Mouse (Mus musculus) embryonic fibroblast, embryonic 13.5 days (primary cell): ENCODE data around the gene Mtus2.

Experiments
- CTCF ChIP-seq: IDR thresholded peaks from 2 replicates; pipeline ENCODE4 v1.5.1; 2011; ENCODE audit warnings: mild to moderate bottlenecking, control low read depth, low read length, moderate library complexity, borderline replicate concordance; ENCODE audit not compliant: insufficient read depth
- POLR2A ChIP-seq: IDR thresholded peaks from 2 replicates; pipeline ENCODE4 v1.6.1; 2011; ENCODE audit warnings: low read depth, mild to moderate bottlenecking, control low read depth, low read length, moderate library complexity

DNA sequence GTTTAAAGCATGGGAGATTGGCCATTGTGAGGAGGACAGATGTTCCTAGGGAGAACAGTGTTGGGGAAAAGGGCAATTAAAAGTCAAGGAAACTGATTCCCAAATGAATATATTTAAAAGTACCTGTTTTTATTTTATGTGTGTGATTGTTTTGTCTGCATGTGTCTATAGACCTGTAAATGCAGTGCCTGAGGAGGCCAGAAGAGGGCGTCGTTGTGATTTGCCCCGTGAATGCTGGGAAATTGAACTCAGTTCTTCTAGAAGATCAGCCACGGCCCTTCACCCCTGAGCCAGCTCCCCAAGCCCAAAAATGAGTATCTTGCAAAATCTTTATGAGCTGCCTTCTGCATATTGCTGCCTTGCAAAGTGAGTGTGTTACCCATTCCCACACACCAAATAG lies 33.2 kb downstream of the Mtus2 start:
- TF ChIP-seq POLR2A (no peak), CTCF (no peak)
